Mouse (Mus musculus) kidney, embryonic 15.5 days (tissue): ENCODE results near the gene Ccdc124. TPM values are rescaled to one million over a fixed set of nuclear protein-coding genes. Genes with fewer than 3 reads are reported as not detected.
"Not testable (repeated sequence)": the region's sequence is repeated elsewhere in the genome, so short reads cannot be mapped to it uniquely, and the experiment has no call there.

Experiments used
- ATAC-seq: fragments of 200-750 bp; cut with Nextera tagmentation; replicated peaks from 2 replicates; pipeline ENCODE4 v1.8.0; 2017; ENCODE audit warnings: moderate TSS enrichment; ENCODE audit not compliant: low FRiP score
- H3K27ac ChIP-seq: fragments of 300-500 bp; sonication (generic); 2 replicates; pipeline ENCODE4 v1.5.1; 2015; ENCODE audit warnings: mild to moderate bottlenecking, inconsistent platforms
- H3K27me3 ChIP-seq: fragments of 300-500 bp; sonication (generic); 2 replicates; pipeline ENCODE4 v1.6.1; 2015; ENCODE audit warnings: inconsistent platforms
- H3K36me3 ChIP-seq: fragments of 300-500 bp; sonication (generic); 2 replicates; pipeline ENCODE4 v1.6.1; 2015; ENCODE audit warnings: inconsistent platforms
- H3K4me1 ChIP-seq: fragments of 300-500 bp; sonication (generic); 2 replicates; pipeline ENCODE4 v1.6.1; 2015; ENCODE audit warnings: inconsistent platforms
- H3K4me2 ChIP-seq: fragments of 300-500 bp; sonication (generic); 2 replicates; pipeline ENCODE4 v1.6.1; 2015; ENCODE audit warnings: moderate library complexity, mild to moderate bottlenecking, inconsistent platforms
- H3K4me3 ChIP-seq: fragments of 300-500 bp; sonication (generic); replicated peaks from 2 replicates; pipeline ENCODE4 v1.5.1; 2015; ENCODE audit warnings: mild to moderate bottlenecking, inconsistent platforms
- H3K9ac ChIP-seq: fragments of 300-500 bp; sonication (generic); 2 replicates; pipeline ENCODE4 v1.6.1; 2015; ENCODE audit warnings: mild to moderate bottlenecking, inconsistent platforms
- H3K9me3 ChIP-seq: fragments of 300-500 bp; sonication (generic); replicated peaks from 2 replicates; pipeline ENCODE4 v1.6.1; 2016; ENCODE audit warnings: inconsistent platforms
- WGBS: fragments of 180-500 bp; shearing (Covaris S2); methylation state at CpG from one replicate; pipeline ENCODE4 v1.1.7; 2015; ENCODE audit warnings: mixed read lengths; 5-methylcytosine and 5-hydroxymethylcytosine counted together
- microRNA-seq: library from miRNA; unstranded; fragments of <30 nt; microRNA quantifications from one replicate; pipeline ENCODE4, GENCODE M21; 2016
- polyA plus RNA-seq: library from polyadenylated mRNA; unstranded; fragments of >200 nt; fragmentation: Nextera tagmentation; extraction: Ambion mirVana; gene quantifications from 2 replicates; pipeline ENCODE4 v1.2.1, GENCODE M21; 2015

Ccdc124 gene
- polyA plus RNA-seq, 1 experiment from 2014 or later, result 123 TPM

- Histone ChIP-seq H3K4me3 (no peak overlapping the region), H3K4me2 (no peak overlapping the region), H3K9ac (no peak overlapping the region), H3K4me1 (peaks cover 2% of the 10 kb centered on the region; the same call in 1 of the 2 replicates), H3K9me3 (no peaks in the 10 kb centered on the region), H3K27ac (no peak overlapping the region), H3K27me3 (no peaks in the 10 kb centered on the region), H3K36me3 (no peaks in the 10 kb centered on the region)
- WGBS, result 96% methylated on average over 2 of the region's 2 CpGs
- no peak for ATAC-seq
Observed at GRCm38 (mm10) chr8:70827010-70827409, 46.7 kb downstream of the Ccdc124 start.

GRCm38 (mm10) chr8:70825816-70826215 is 47.9 kb downstream of the Ccdc124 start:
- Histone ChIP-seq H3K9me3 (no peaks in the 10 kb centered on the region), H3K27me3 (no peaks in the 10 kb centered on the region), H3K36me3 (no peaks in the 10 kb centered on the region), H3K4me1 (peaks cover 9% of the 10 kb centered on the region), H3K4me3 (no peak overlapping the region), H3K4me2 (no peak overlapping the region), H3K27ac (no peak overlapping the region), H3K9ac (no peak overlapping the region)
- WGBS, result 65% methylated on average over 8 of the region's 8 CpGs
- no peak for ATAC-seq

GRCm38 (mm10) chr8:70823802-70824201 is 49.9 kb downstream of the Ccdc124 start:
- 82% methylated on average over 7 of the region's 7 CpGs for WGBS

GRCm38 (mm10) chr8:70822594-70822993 is 51.1 kb downstream of the Ccdc124 start:
- not testable (repeated sequence) for H3K4me3 ChIP-seq, ATAC-seq, H3K27me3 ChIP-seq, H3K9ac ChIP-seq, H3K4me2 ChIP-seq, H3K9me3 ChIP-seq, H3K27ac ChIP-seq, H3K36me3 ChIP-seq
- 90% methylated on average over 3 of the region's 3 CpGs for WGBS
- H3K4me1 ChIP-seq, result peaks cover 22% of the 10 kb centered on the region

More at GRCm38 (mm10) chr8:70823802-70824201, 49.9 kb downstream of the Ccdc124 start:
- no peak overlapping the region for H3K27ac ChIP-seq
- ATAC-seq, result no peak
- H3K4me3 ChIP-seq, result no peak overlapping the region
- H3K9me3 ChIP-seq, result no peaks in the 10 kb centered on the region
- H3K9ac ChIP-seq, result no peak overlapping the region
- H3K27me3 ChIP-seq, result no peaks in the 10 kb centered on the region
- no peaks in the 10 kb centered on the region for H3K36me3 ChIP-seq
- peaks cover 22% of the 10 kb centered on the region for H3K4me1 ChIP-seq
- no peak overlapping the region for H3K4me2 ChIP-seq

- peaks cover 3% of the 10 kb centered on the region for H3K27me3 ChIP-seq
- H3K4me1 ChIP-seq, result peaks cover 25% of the 10 kb centered on the region
- H3K4me2 ChIP-seq, result no peak overlapping the region
- no peak overlapping the region for H3K9ac ChIP-seq
- no peaks in the 10 kb centered on the region; the same call in 1 of the 2 replicates for H3K9me3 ChIP-seq
- 41% methylated on average over 11 of the region's 11 CpGs for WGBS
- no peaks in the 10 kb centered on the region for H3K36me3 ChIP-seq
- no peak overlapping the region for H3K27ac ChIP-seq
- no peak for ATAC-seq
- H3K4me3 ChIP-seq, result no peak overlapping the region
Observed at GRCm38 (mm10) chr8:70821992-70822391, 51.7 kb downstream of the Ccdc124 start.

- no peak overlapping the region for H3K4me3 ChIP-seq
- 17% methylated on average over 30 of the region's 30 CpGs for WGBS
- no peak overlapping the region for H3K4me2 ChIP-seq
- no peak overlapping the region for H3K27ac ChIP-seq
- no peak overlapping the region for H3K9ac ChIP-seq
- H3K4me1 ChIP-seq, result peaks cover 30% of the 10 kb centered on the region
- ATAC-seq, result 0 out of 2 replicates have a peak, but pooled peaks have one; percentile 2
- H3K27me3 ChIP-seq, result peaks cover 9% of the 10 kb centered on the region
- H3K9me3 ChIP-seq, result no peaks in the 10 kb centered on the region; the same call in 1 of the 2 replicates
- H3K36me3 ChIP-seq, result no peaks in the 10 kb centered on the region
Observed at GRCm38 (mm10) chr8:70821399-70821962, 52.3 kb downstream of the Ccdc124 start.

- 3% methylated on average over 31 of the region's 31 CpGs for WGBS
- Histone ChIP-seq H3K9ac (no peak overlapping the region), H3K36me3 (no peaks in the 10 kb centered on the region)
Observed at GRCm38 (mm10) chr8:70820101-70820935, 53.4 kb downstream of the Ccdc124 start.

More at GRCm38 (mm10) chr8:70820101-70820935, 53.4 kb downstream of the Ccdc124 start:
- Histone ChIP-seq H3K9me3 (no peaks in the 10 kb centered on the region; the same call in 1 of the 2 replicates), H3K4me2 (peak overlapping the region; percentile 55), H3K27me3 (peaks cover 20% of the 10 kb centered on the region), H3K27ac (peak overlapping the region; percentile 49; the same call in 1 of the 2 replicates), H3K4me1 (peaks cover 31% of the 10 kb centered on the region), H3K4me3 (peak overlapping the region; percentile 30)
- ATAC-seq, result peak; percentile 78

Small RNAs within 50 kb of the gene (microRNA-seq; reads per million reads assigned to microRNA genes)
- not detected for gene Mir7067

Other genes starting within 250 kb of the Ccdc124 start
- 0.46 and 0.77 TPM in 2 replicates for gene Gdf15, start 241.5 kb downstream of the Ccdc124 start, polyA plus RNA-seq
- 65.5 and 75.3 TPM in 2 replicates for gene Pgpep1, start 213.5 kb downstream of the Ccdc124 start, polyA plus RNA-seq
- gene Lsm4, start 200.7 kb downstream of the Ccdc124 start, polyA plus RNA-seq, result 291 and 295 TPM in 2 replicates
- 59.9 and 68.1 TPM in 2 replicates for gene Jund, start 175.0 kb downstream of the Ccdc124 start, polyA plus RNA-seq
- 0.03 and 0.09 TPM in 2 replicates for gene Iqcn, start 170.5 kb downstream of the Ccdc124 start, polyA plus RNA-seq
- 0.55 and 0.83 TPM in 2 replicates for gene Gm3336, start 155.4 kb downstream of the Ccdc124 start, polyA plus RNA-seq
- gene Pde4c, start 150.2 kb downstream of the Ccdc124 start, polyA plus RNA-seq, result 7.6 and 9.4 TPM in 2 replicates
- gene Rab3a, start 119.3 kb downstream of the Ccdc124 start, polyA plus RNA-seq, result 15.5 and 18.6 TPM in 2 replicates
- gene Mpv17l2, start 113.0 kb downstream of the Ccdc124 start, polyA plus RNA-seq, result 46.1 and 48.1 TPM in 2 replicates
- gene Pik3r2, start 97.2 kb downstream of the Ccdc124 start, polyA plus RNA-seq, result 58.0 and 66.9 TPM in 2 replicates
- 12.9 and 18.1 TPM in 2 replicates for gene Mast3, start 68.9 kb downstream of the Ccdc124 start, polyA plus RNA-seq
- 0.09 and 0.12 TPM in 2 replicates for gene Il12rb1, start 65.5 kb downstream of the Ccdc124 start, polyA plus RNA-seq
- 5.0 and 6.5 TPM in 2 replicates for gene Arrdc2, start 34.2 kb downstream of the Ccdc124 start, polyA plus RNA-seq
- 2.6 and 2.9 TPM in 2 replicates for gene Kcnn1, start 10.7 kb downstream of the Ccdc124 start, polyA plus RNA-seq
- gene Slc5a5, start 18.8 kb upstream of the Ccdc124 start, polyA plus RNA-seq, result 0.06 and 0.25 TPM in 2 replicates
- gene Rpl18a, start 23.5 kb upstream of the Ccdc124 start, polyA plus RNA-seq, result 4,326 and 4,329 TPM in 2 replicates
- gene Map1s, start 32.0 kb upstream of the Ccdc124 start, polyA plus RNA-seq, result 49.7 and 58.9 TPM in 2 replicates